Mouse (Mus musculus) Muller cell, postnatal 12 days (primary cell): ENCODE data around the gene Wdr62.
"Not testable (repeated sequence)": the region's sequence is repeated elsewhere in the genome, so short reads cannot be mapped to it uniquely, and the experiment has no call there.

Source experiments
- DNase-seq: peaks from one replicate; pipeline ENCODE4 v3.0.0-alpha.2; 2015; ENCODE audit errors: inconsistent ontology term

Gene Wdr62

DNA sequence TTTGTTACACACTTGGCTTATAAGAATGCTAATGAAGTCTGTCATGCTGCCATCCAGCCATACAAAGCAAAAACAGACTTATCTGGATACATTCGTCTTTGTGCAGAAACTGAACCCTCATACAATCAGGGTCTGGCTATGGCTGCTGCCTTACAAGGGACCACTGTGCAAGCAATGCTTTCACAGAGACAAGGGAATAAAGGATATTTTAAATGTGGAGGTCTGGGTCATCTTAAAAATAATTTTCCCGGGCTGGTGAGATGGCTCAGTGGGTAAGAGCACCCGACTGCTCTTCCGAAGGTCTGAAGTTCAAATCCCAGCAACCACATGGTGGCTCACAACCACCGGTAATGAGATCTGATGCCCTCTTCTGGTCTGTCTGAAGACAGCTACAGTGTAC, 73.9 kb downstream of the Wdr62 start:
- not testable (repeated sequence) for DNase-seq

DNA sequence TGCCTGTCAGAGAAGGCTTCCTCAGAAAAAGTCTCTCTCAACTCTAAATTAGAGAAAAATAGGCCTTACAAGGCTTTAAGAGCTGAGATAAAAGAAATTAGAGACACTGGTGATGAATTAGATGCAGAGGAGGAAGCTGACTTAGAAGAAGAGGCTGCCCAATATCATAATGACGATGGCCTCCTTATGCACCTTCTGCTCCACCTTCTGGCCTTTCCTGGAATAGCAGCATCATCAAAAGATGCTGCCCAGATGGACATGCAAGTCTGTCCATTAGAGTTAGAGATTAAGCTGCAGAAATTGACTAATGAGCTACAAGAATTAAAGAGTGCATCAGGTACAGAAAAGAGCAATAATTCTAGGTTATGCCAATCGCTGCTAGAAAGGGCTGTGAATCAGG, 74.8 kb downstream of the Wdr62 start:
- peak; percentile 46 for DNase-seq

DNA sequence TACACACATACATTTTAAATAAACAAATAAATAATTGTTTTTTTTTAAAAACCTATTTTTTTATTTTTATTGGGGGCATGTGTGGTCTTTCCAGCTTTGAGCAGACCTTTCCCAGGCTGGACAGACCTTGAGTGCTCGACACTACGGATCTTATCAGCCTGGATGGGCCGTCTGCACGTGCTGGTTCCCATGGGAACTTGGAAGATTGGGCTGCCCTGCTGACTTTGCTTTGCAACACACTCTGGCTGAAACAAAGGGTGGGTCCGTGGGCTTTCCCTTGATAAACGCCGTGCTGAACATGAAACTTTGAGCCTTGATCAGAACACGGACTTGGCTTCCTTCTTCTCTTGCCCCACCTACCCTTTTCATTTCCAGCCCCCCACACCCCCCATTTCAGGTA, 75.8 kb downstream of the Wdr62 start:
- no peak for DNase-seq

DNA sequence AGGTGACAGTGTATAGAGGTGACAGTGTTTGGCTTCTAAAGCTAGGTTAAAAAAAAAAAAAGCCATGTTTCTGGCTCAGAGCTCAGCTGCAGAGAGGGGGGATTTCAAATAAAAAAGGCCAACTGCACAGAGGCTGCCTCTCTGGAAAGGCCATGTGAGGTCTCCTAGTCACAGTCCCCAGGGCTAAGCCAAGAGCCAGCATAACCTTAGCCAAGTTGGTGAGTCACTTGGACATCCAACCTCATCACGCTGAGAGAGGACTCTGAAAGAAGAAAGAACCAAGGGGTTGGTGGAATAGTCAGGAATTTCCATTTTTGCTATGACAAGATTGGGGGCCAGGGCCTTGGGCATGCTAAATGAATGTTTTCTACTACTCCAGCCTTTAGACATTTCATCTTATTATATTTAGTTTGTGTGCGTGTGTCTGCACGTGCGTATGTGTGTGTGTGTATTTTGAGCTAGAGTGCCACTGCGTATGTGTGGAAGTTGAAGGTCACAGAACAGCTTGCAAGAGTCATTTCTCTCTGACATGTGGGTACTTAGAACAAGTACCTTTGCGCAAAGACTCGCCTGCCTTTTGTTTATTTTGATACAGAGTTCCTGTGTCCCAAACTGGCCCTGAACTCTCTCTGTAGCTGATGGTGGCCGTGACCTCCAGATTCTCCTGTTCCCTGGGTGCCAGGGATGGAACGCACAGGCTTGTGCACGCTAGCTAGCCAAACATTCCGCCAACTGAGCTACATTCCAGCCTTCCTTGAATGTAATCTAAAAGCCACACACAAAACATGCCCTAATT, 77.1 kb downstream of the Wdr62 start:
- DNase-seq, result peak; percentile 91

DNA sequence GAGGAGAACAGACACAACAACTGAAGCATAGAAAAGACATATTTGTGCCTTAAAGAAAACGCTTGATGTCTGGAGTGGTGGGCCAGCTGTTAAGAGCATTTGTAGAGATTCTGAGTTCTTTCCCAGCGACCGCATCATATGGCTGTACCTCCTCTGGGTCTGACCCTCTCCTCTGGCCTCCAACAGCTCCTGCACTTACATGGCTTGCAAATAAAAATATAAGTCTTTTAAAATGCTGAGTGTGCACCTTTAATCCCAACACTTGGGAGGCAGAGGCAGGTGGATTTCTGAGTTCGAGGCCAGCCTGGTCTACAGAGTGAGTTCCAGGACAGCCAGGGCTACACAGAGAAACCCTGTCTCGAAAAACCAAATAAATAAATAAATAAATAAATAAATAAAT, 79.6 kb downstream of the Wdr62 start:
- DNase-seq, result not testable (repeated sequence)

DNA sequence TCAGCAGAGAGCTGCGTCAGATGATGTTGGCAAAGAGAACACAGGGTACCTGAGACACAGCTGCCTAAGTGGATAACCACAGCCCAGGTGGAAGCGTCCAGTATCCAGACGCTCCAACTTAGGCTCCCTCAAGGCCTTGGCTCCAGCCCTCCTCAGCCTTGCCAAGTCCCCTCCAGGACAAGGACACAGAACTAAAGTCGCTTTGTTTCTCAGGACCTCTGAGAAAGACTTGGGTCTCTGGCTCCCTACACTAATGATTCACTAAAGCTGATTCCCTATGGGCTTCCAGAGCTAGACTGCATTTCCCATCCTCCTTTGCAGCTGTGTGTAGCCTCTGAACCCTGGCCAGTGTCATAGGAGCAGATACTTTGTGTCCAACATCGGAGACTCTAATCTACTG, 80.0 kb downstream of the Wdr62 start:
- DNase-seq, result no peak

DNA sequence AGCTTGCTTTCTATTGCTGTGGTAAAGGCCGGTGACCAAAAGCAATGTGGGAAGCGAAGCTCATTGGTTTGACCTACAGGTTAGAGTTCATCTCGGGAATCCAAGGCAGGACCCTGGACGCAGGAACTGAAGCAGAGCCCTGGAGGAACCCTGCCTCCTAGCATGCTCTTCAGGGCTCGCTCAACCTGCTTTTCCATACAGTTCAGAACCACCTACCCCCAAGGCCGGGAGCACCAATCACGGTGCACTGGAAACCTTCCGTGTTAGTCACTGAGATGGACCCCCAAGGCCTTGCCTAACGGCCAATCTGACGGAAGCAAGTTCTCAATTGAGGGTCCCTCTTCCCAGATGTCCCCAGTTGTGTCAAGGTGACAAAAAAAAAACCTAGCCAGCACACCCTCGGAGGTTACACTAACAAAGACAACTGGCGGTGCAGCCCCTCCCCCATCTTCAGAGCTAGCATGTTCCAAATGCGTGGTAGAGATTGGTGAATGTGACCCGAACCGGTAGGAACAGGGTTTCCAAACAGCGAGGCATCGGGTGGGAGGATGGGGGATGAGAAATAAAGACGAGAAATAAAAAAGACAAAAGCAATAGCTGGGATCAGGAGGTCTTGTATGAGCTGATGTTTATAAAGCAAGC, 80.6 kb downstream of the Wdr62 start:
- no peak for DNase-seq

DNA sequence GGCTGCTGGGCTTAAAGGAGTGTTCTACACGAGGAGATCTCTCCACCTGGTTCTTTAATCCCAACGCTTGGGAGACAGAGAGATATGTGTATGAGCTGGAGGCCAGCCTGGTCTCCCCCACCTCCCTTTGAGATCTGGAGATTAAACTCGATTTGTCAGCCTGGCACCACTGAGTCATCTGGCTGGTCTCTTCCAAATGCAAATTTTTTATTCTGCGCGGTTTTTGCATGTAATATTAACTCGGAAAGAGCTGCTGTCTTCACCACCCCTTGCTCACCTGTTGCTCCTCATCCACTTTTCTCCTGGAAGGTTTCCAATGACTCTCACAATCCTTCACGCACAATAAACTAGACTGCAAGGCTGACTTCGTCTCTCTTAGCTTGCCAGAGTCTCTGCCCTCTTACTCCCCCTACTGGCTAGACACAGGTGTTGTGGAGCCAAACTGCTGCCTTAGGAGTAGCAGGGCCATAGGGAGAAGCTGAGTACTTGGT, 81.7 kb downstream of the Wdr62 start, which contains the start of gene Capns1:
Capns1 (minus strand) TSS at position 331 of the 491 bp plus-strand sequence.
- DNase-seq, result peak; percentile 87

DNA sequence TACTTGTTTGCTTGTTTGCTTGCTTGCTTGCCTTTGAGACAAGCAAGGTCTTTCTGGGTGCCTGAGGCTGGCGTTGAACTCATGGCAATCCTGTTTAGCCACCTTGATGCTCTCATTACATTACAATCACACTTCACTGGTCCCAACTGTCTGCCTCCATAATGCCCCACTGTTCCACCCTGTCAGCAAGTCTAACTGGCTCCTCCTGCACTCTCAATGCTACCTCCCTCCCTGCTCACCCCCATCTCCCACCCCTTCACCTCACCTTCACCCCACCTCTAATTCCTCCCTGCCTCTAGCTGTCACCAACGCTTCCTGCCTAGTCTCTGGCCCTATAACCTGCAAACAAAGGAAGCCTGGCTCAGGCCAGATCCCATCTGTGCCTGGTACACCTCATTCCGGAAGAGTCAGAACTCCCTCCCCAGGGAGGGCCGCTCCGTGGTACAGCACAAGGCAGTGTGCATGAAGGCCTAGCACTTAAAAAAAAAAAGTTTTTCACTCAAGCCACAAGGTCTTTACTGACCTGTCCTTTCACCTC, 82.6 kb downstream of the Wdr62 start:
- no peak for DNase-seq

DNA sequence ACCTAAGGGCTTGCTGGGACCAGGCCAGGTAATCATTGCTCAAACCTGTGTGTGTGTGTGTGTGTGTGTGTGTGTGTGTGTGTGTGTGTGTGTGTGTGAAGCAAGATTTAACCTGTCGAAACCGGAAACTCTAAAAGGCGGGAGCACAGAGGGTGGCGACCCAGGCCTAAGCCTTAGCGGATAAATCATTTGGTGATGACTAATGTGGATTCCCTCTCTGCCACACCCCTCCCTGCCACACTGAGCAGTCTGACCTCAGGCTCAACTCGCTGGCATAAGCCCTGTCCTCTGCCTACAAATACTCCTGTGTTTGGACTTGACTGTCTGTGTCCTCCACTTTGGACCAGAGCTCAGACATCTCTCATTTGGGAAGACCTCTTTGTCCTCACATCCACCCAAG, 84.0 kb downstream of the Wdr62 start:
- DNase-seq, result peak; percentile 72

DNA sequence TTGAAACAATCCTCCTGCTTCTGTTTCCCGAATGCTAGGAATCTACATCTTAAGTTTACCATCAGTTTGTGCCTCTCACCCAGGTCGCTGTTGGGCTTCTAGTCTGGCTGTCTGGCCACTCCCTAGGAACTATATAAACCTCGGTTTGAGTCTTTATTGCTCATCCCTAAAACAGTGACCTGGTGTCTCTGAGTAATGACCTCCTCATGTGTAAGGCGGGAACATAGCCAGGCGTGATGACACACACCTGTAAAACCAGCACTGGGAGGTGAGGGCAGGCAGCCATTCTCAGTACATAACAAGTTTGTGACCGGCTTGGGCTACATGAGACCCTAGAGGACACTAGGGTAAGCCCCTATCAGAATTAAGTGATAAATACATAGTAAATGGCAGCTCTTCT, 84.8 kb downstream of the Wdr62 start:
- no peak for DNase-seq

DNA sequence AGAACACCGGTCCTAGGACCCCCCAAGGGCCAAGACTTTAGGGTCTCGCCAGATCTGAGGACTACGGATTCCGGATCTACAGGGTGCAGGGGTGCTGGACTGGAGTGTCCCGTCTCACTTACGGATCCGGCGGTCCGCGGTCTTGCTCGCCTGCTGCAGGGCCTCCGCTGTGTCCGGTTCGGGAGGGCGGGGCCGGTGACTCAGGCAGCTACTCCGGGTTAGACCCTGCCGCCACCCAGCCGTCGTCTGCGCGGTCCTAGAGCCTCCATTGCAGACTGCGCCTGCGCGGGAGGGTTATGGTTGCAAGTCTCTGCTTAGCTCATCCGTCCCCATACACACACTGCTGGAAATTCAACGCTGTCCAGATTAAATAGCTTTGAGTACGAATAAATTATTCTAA, 85.3 kb downstream of the Wdr62 start:
- DNase-seq, result peak; percentile 96

DNA sequence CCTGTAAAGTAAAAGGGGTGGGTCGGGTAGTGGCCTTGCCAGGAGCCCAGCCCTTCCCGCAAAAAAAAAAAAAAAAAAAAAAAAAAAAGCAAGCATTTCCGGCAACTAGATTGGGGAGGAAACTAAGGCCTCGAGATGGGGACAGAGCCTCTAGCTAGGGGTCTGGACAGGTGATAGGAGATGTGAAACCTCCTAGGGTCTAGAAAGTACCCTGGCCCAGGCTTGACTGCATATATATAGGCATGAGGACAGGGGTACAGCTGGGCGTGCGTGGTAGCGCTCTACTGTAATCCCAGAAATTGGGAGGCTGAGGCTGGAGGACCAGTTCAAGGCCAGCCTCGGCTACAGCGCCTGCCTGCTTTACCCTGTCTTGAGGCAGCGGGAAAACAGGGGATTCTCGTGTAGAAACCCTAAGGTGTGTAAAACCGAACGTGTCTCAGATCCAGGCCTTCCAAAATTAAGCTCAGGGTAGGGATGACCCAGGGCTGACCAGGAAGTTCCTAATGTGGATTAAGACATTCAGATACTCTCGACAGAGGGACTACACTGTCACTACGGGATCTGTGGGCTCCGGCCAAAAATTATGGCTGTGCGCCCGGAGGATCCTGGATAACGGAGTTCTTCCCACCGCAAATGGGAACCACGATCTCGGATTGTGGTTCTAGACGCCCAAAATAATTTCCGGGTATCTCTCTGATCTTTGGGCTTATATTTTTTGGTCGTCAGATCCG, 86.0 kb downstream of the Wdr62 start:
- DNase-seq, result no peak

DNA sequence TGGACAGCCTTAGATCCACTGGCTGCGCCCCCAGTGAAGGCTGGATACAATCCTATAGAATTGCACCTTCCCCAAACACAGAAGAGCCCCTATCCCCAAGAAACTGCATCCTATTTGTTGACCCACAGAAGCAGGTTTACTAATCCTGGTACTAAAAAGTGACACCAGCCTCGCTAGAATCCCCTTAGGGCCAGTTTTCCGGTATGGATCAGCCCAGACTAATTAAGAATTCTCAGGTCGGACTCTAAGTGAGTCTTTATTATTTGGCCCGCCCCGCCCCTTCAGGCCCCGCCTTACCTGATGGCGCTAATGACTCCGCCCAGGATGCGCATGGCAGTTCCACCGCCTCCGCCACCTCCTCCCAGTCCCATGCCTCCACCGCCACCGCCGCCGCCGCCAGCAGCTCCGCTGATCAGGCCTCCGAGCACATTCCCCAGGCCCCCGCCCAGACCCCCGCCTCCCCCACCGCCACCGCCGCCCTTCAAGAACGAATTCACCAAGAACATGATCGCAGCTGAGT, 86.6 kb downstream of the Wdr62 start:
- DNase-seq, result peak; percentile 87

DNA sequence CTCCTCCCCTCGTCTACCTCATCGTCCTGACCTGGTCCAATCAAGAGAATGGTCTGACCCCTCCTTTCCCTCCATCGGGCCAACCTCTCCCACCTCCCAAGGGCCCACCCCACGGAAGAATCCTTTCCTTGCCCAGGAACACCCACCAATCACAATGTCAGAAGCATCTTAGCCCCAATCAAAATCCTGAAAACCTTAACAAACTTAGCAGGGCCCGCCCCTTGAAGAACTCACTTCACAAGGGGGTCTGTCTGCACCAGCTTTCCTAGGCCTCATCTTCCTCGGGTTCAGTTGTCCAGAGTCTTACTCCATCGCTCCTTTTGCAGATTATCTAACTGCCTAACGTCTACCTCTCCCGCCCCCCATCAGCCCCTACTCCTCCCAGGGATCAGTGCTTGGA, 87.2 kb downstream of the Wdr62 start:
- DNase-seq, result peak; percentile 35

DNA sequence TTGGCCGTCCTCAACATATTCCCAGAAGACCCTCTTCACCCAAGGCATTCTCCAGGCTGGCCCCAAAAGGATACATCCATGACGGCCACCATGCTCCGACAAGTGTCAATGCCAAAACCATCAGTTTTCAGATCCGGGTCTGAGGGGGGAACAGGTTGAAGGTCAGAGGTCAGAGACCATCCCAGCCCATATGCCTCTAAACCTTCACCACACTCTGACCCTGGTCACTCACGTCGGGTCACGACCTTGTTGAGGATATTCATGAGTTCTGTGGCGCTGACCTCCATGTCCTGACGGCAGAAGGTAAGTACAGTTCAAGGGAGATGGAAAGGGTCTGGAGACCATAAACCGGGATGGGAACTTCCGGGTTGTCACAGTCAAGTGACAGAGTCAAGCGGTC, 88.1 kb downstream of the Wdr62 start:
- no peak for DNase-seq
